Mouse (Mus musculus): ENCODE results near the gene Ptprd. TPM values are rescaled to one million over a fixed set of nuclear protein-coding genes. Genes with fewer than 3 reads are reported as not detected.

Gene Ptprd
- polyA plus RNA-seq, 1 experiment from 2014 or later: 46.2 TPM

DNA sequence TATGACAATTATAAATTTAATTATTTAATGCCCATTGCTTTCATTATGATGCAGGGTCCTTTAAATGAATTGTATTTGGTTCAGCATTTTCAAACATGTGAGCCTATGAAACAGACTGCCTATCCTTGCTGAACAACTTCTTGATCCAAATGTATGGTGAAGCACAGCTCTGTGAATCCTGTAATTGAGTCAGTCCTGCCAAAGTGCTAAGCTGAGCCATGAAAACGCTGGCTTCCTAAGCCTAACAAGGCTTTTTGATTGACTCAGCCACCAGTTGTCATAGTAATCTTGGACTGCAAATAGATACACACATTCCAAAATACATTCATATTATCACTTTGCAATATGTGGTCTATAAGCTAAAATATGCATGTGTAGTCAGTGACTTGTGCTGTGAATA is 625.1 kb downstream of the Ptprd start:
- no peak overlapping the region for H3K4me2 ChIP-seq (ENCODE audit: low read depth, low read length)
- H3K9me3 ChIP-seq (ENCODE audit: control insufficient read depth, low read length): peaks cover 4% of the 10 kb centered on the region; the same call in 1 of the 2 replicates
- ATAC-seq (ENCODE audit: low read depth): no peak
- no peaks in the 10 kb centered on the region for H3K27me3 ChIP-seq (replicated peaks; ENCODE audit: control insufficient read depth, insufficient read depth, low read length)
- no peak overlapping the region for H3K4me3 ChIP-seq (ENCODE audit: low read depth, low read length)
- 70% methylated on average over 1 of the region's 1 CpGs for whole genome bisulfite sequencing
- H3K36me3 ChIP-seq (ENCODE audit: control insufficient read depth, insufficient read depth, low read length): no peaks in the 10 kb centered on the region
- H3K27ac ChIP-seq (replicated peaks; ENCODE audit: low read depth, low read length): no peak overlapping the region
- H3K4me1 ChIP-seq (ENCODE audit: control insufficient read depth, insufficient read depth, low read length): no peaks in the 10 kb centered on the region
- no peak for DNase-seq (ENCODE audit: low spot score)
- no peak overlapping the region for H3K9ac ChIP-seq (ENCODE audit: low read depth, low read length)

DNA sequence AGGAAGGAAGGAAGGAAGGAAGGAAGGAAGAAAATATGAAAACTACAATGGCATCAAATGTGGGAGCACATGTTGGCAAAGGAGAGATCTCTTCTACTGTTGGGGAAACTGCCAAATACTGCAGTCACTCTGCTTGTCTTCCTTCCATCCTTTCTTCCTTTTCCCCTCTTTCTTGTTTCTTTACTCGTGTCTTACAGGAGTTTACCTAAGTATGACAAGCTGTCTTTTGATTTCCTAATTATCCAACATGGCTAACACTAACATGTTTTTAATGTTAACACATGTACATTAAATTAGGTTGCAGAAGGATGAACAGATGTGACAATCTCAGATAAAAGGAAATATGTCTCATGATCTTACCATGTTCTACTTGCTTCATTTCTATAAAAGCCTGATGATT is 625.5 kb downstream of the Ptprd start:
- 59% methylated on average over 1 of the region's 1 CpGs for WGBS
- no peak for ATAC-seq (ENCODE audit: low read depth)
- H3K4me3 ChIP-seq (ENCODE audit: low read depth, low read length): no peak overlapping the region
- no peak for DNase-seq (ENCODE audit: low spot score)
- H3K9ac ChIP-seq (ENCODE audit: low read depth, low read length): no peak overlapping the region
- no peaks in the 10 kb centered on the region for H3K36me3 ChIP-seq (ENCODE audit: control insufficient read depth, insufficient read depth, low read length)
- H3K9me3 ChIP-seq (ENCODE audit: control insufficient read depth, low read length): peaks cover 4% of the 10 kb centered on the region; the same call in 1 of the 2 replicates
- no peak overlapping the region for H3K4me2 ChIP-seq (ENCODE audit: low read depth, low read length)
- no peak overlapping the region for H3K27ac ChIP-seq (replicated peaks; ENCODE audit: low read depth, low read length)
- H3K27me3 ChIP-seq (replicated peaks; ENCODE audit: control insufficient read depth, insufficient read depth, low read length): no peaks in the 10 kb centered on the region
- H3K4me1 ChIP-seq (ENCODE audit: control insufficient read depth, insufficient read depth, low read length): no peaks in the 10 kb centered on the region

DNA sequence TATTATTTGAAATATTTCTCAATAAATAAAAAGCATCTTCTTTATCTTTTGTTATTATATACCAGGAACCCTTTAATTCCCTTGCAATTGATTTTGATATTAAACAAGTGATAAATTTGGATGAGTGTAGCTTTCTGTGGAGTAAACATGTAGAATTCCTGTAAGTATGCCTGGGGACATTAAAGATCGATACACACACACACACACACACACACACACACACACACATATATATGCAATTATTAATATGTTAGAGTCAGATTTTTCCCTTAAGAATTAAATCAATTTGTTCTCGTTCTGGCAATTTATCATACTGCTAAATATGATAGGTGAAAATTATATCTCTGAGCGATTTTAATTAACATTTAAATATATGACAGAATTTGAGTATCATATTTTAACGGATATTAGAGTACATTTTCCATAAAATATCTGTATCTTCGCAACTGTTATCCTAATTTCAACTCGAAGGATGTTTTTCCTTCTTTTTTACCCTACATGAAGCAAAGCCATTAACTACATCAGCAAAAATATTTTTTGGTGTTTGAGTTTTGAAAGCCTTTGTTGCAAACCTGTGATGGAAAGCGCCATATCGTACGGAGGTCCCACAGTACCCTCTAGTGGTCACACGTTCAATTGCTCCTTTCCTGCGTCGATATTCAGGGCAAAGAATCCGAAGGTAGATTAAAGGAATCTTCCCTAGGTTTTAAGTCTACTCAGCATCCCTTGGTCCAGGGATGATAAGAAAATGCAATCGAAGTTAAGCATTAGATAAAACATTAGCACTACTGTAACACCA is 653.2 kb downstream of the Ptprd start:
- no peak overlapping the region for H3K4me3 ChIP-seq (ENCODE audit: low read depth, low read length)
- 18% methylated on average over 14 of the region's 14 CpGs for WGBS
- no peaks in the 10 kb centered on the region for H3K9me3 ChIP-seq (ENCODE audit: control insufficient read depth, low read length)
- H3K27me3 ChIP-seq (replicated peaks; ENCODE audit: control insufficient read depth, insufficient read depth, low read length): no peaks in the 10 kb centered on the region
- DNase-seq (ENCODE audit: low spot score) (peak; percentile 74), ATAC-seq (ENCODE audit: low read depth) (no peak)
- H3K36me3 ChIP-seq (ENCODE audit: control insufficient read depth, insufficient read depth, low read length): no peaks in the 10 kb centered on the region
- no peaks in the 10 kb centered on the region; the same call in 1 of the 2 replicates for H3K4me1 ChIP-seq (ENCODE audit: control insufficient read depth, insufficient read depth, low read length)
- H3K9ac ChIP-seq (ENCODE audit: low read depth, low read length): no peak overlapping the region
- no peak overlapping the region for H3K4me2 ChIP-seq (ENCODE audit: low read depth, low read length)
- no peak overlapping the region for H3K27ac ChIP-seq (replicated peaks; ENCODE audit: low read depth, low read length)

DNA sequence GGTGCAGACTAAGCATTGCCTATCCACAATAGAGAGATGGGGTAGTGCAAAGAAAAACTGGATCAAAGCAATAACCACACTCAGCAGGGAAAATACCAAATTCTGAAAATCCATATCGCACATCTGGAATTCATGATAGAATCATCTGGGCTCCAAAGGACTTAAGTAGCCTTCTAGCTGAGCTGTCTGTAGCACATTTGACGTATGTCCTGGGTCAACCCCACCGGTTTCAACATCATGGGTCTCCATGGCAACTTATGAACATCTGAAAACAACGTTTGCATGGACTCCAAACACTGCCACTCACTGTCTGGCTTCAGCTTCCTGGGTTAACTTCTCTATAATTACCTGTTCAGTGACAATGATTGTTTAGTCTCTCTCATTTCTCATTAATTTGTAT is 655.9 kb downstream of the Ptprd start:
- no peaks in the 10 kb centered on the region for H3K27me3 ChIP-seq (replicated peaks; ENCODE audit: control insufficient read depth, insufficient read depth, low read length)
- ATAC-seq (ENCODE audit: low read depth) (no peak), DNase-seq (ENCODE audit: low spot score) (peak; percentile 14)
- no peaks in the 10 kb centered on the region; the same call in 1 of the 2 replicates for H3K4me1 ChIP-seq (ENCODE audit: control insufficient read depth, insufficient read depth, low read length)
- H3K36me3 ChIP-seq (ENCODE audit: control insufficient read depth, insufficient read depth, low read length): no peaks in the 10 kb centered on the region
- H3K27ac ChIP-seq (replicated peaks; ENCODE audit: low read depth, low read length): no peak overlapping the region
- whole genome bisulfite sequencing: 40% methylated on average over 4 of the region's 4 CpGs
- H3K9me3 ChIP-seq (ENCODE audit: control insufficient read depth, low read length): no peaks in the 10 kb centered on the region
- H3K9ac ChIP-seq (ENCODE audit: low read depth, low read length): no peak overlapping the region
- no peak overlapping the region for H3K4me3 ChIP-seq (ENCODE audit: low read depth, low read length)
- no peak overlapping the region for H3K4me2 ChIP-seq (ENCODE audit: low read depth, low read length)

GRCm38 (mm10) chr4:77537843-77538242 is 673.9 kb downstream of the Ptprd start:
- Histone ChIP-seq H3K9me3 (ENCODE audit: control insufficient read depth, low read length) (no peaks in the 10 kb centered on the region), H3K9ac (ENCODE audit: low read depth, low read length) (no peak overlapping the region), H3K27ac (replicated peaks; ENCODE audit: low read depth, low read length) (no peak overlapping the region), H3K4me1 (ENCODE audit: control insufficient read depth, insufficient read depth, low read length) (no peaks in the 10 kb centered on the region), H3K4me2 (ENCODE audit: low read depth, low read length) (no peak overlapping the region), H3K36me3 (ENCODE audit: control insufficient read depth, insufficient read depth, low read length) (no peaks in the 10 kb centered on the region), H3K27me3 (replicated peaks; ENCODE audit: control insufficient read depth, insufficient read depth, low read length) (no peaks in the 10 kb centered on the region), H3K4me3 (ENCODE audit: low read depth, low read length) (no peak overlapping the region)
- WGBS: 66% methylated on average over 4 of the region's 4 CpGs
- ATAC-seq (ENCODE audit: low read depth) (no peak), DNase-seq (ENCODE audit: low spot score) (no peak)

GRCm38 (mm10) chr4:77537336-77537735 is 674.4 kb downstream of the Ptprd start:
- Histone ChIP-seq H3K4me1 (ENCODE audit: control insufficient read depth, insufficient read depth, low read length) (no peaks in the 10 kb centered on the region), H3K27me3 (replicated peaks; ENCODE audit: control insufficient read depth, insufficient read depth, low read length) (no peaks in the 10 kb centered on the region), H3K9ac (ENCODE audit: low read depth, low read length) (no peak overlapping the region), H3K4me3 (ENCODE audit: low read depth, low read length) (no peak overlapping the region), H3K9me3 (ENCODE audit: control insufficient read depth, low read length) (no peaks in the 10 kb centered on the region), H3K4me2 (ENCODE audit: low read depth, low read length) (no peak overlapping the region), H3K36me3 (ENCODE audit: control insufficient read depth, insufficient read depth, low read length) (no peaks in the 10 kb centered on the region), H3K27ac (replicated peaks; ENCODE audit: low read depth, low read length) (no peak overlapping the region)
- 78% methylated on average over 5 of the region's 5 CpGs for WGBS
- DNase-seq (ENCODE audit: low spot score): no peak
- no peak for ATAC-seq (ENCODE audit: low read depth)

- no peaks in the 10 kb centered on the region for H3K9me3 ChIP-seq (ENCODE audit: control insufficient read depth, low read length)
- DNase-seq (ENCODE audit: low spot score) (no peak), ATAC-seq (ENCODE audit: low read depth) (no peak)
- no peak overlapping the region for H3K4me3 ChIP-seq (ENCODE audit: low read depth, low read length)
- no peak overlapping the region for H3K27ac ChIP-seq (replicated peaks; ENCODE audit: low read depth, low read length)
- 78% methylated on average over 6 of the region's 6 CpGs for WGBS
- no peaks in the 10 kb centered on the region for H3K27me3 ChIP-seq (replicated peaks; ENCODE audit: control insufficient read depth, insufficient read depth, low read length)
- H3K4me1 ChIP-seq (ENCODE audit: control insufficient read depth, insufficient read depth, low read length): no peaks in the 10 kb centered on the region
- H3K9ac ChIP-seq (ENCODE audit: low read depth, low read length): no peak overlapping the region
- H3K4me2 ChIP-seq (ENCODE audit: low read depth, low read length): no peak overlapping the region
- no peaks in the 10 kb centered on the region for H3K36me3 ChIP-seq (ENCODE audit: control insufficient read depth, insufficient read depth, low read length)
These were observed 676.2 kb downstream of the Ptprd start for GRCm38 (mm10) chr4:77535601-77536000.

DNA sequence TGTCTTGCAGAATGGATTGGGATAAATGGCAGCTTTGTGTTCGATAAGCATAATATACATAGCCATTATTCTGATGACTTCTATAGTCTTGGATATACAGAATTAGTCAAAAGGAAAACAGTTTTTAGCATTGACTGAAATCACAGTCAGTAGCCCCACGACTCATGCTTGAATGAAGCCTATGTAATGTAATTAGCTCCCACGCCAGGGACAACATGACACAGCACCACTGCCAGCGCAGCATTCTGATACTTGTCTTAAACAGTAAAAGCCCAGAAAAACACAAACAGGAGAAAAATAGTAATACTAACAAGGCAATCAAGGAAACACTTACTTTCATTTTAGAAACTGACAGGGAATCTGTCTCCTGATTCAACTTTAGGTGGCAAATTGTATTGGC is 677.2 kb downstream of the Ptprd start:
- WGBS: 73% methylated on average over 4 of the region's 4 CpGs
- Histone ChIP-seq H3K27me3 (replicated peaks; ENCODE audit: control insufficient read depth, insufficient read depth, low read length) (no peaks in the 10 kb centered on the region), H3K4me3 (ENCODE audit: low read depth, low read length) (no peak overlapping the region), H3K27ac (replicated peaks; ENCODE audit: low read depth, low read length) (no peak overlapping the region), H3K9ac (ENCODE audit: low read depth, low read length) (no peak overlapping the region), H3K4me2 (ENCODE audit: low read depth, low read length) (no peak overlapping the region), H3K36me3 (ENCODE audit: control insufficient read depth, insufficient read depth, low read length) (no peaks in the 10 kb centered on the region), H3K9me3 (ENCODE audit: control insufficient read depth, low read length) (no peaks in the 10 kb centered on the region), H3K4me1 (ENCODE audit: control insufficient read depth, insufficient read depth, low read length) (no peaks in the 10 kb centered on the region)
- ATAC-seq (ENCODE audit: low read depth) (no peak), DNase-seq (ENCODE audit: low spot score) (no peak)

GRCm38 (mm10) chr4:77519166-77519565 is 692.6 kb downstream of the Ptprd start:
- DNase-seq (ENCODE audit: low spot score): peak; percentile 86
- no peaks in the 10 kb centered on the region for H3K36me3 ChIP-seq (ENCODE audit: control insufficient read depth, insufficient read depth, low read length)

More at GRCm38 (mm10) chr4:77519166-77519565, 692.6 kb downstream of the Ptprd start:
- Histone ChIP-seq H3K4me1 (ENCODE audit: control insufficient read depth, insufficient read depth, low read length) (no peaks in the 10 kb centered on the region), H3K4me3 (ENCODE audit: low read depth, low read length) (no peak overlapping the region), H3K27ac (replicated peaks; ENCODE audit: low read depth, low read length) (no peak overlapping the region), H3K4me2 (ENCODE audit: low read depth, low read length) (no peak overlapping the region), H3K9me3 (ENCODE audit: control insufficient read depth, low read length) (no peaks in the 10 kb centered on the region), H3K27me3 (replicated peaks; ENCODE audit: control insufficient read depth, insufficient read depth, low read length) (no peaks in the 10 kb centered on the region), H3K9ac (ENCODE audit: low read depth, low read length) (no peak overlapping the region)
- peak; percentile 85 for ATAC-seq (ENCODE audit: low read depth)
- WGBS: 28% methylated on average over 5 of the region's 5 CpGs

Measured in embryonic facial prominence, embryonic 14.5 days (tissue).